Mouse (Mus musculus) liver, embryonic 11.5 days (tissue): ENCODE results near the gene Myo1a. TPM values are rescaled to one million over a fixed set of nuclear protein-coding genes. Genes with fewer than 3 reads are reported as not detected.

Experiments used
- polyA plus RNA-seq: library from polyadenylated mRNA; unstranded; fragments of >200 nt; fragmentation: Nextera tagmentation; extraction: Ambion mirVana; gene quantifications from 2 replicates; pipeline ENCODE4 v1.2.1, GENCODE M21; 2014

The Myo1a gene
- polyA plus RNA-seq, 1 experiment from 2014 or later, result not detected

Other genes starting within 250 kb of the Myo1a start
- 0.32 and 0.39 TPM in 2 replicates for gene Stac3, start 203.5 kb upstream of the Myo1a start, polyA plus RNA-seq
- 34.2 TPM in 2 replicates for gene Ndufa4l2, start 190.2 kb upstream of the Myo1a start, polyA plus RNA-seq
- 261 and 286 TPM in 2 replicates for gene Shmt2, start 182.7 kb upstream of the Myo1a start, polyA plus RNA-seq
- gene Nxph4, start 170.6 kb upstream of the Myo1a start, polyA plus RNA-seq, result 0.56 TPM in 1 of 2 replicates, not detected in the other
- 35.7 and 36.8 TPM in 2 replicates for gene Lrp1, start 84.0 kb upstream of the Myo1a start, polyA plus RNA-seq
- 28.7 TPM in 2 replicates for gene Stat6, start 62.2 kb upstream of the Myo1a start, polyA plus RNA-seq
- gene Nemp1, start 38.3 kb upstream of the Myo1a start, polyA plus RNA-seq, result 10.5 and 11.2 TPM in 2 replicates
- 5.7 and 5.8 TPM in 2 replicates for gene Nab2, start 36.6 kb upstream of the Myo1a start, polyA plus RNA-seq
- 11.2 and 16.0 TPM in 2 replicates for gene Tac2, start 19.3 kb downstream of the Myo1a start, polyA plus RNA-seq
- gene Zbtb39, start 34.4 kb downstream of the Myo1a start, polyA plus RNA-seq, result 2.6 and 2.8 TPM in 2 replicates
- 5.0 TPM in 2 replicates for gene Gpr182, start 46.6 kb downstream of the Myo1a start, polyA plus RNA-seq
- 0.17 and 0.22 TPM in 2 replicates for gene Rdh1, start 54.6 kb downstream of the Myo1a start, polyA plus RNA-seq
- 0.19 and 0.22 TPM in 2 replicates for gene Rdh16f1, start 54.6 kb downstream of the Myo1a start, polyA plus RNA-seq
- not detected in 2 replicates for gene Rdh9, start 71.2 kb downstream of the Myo1a start, polyA plus RNA-seq
- not detected in 2 replicates for gene Rdh16, start 96.0 kb downstream of the Myo1a start, polyA plus RNA-seq
- not detected in 2 replicates for gene Rdh19, start 144.8 kb downstream of the Myo1a start, polyA plus RNA-seq
- gene Rdh16f2, start 161.3 kb downstream of the Myo1a start, polyA plus RNA-seq, result not detected in 2 replicates
- 0.14 TPM in 1 of 2 replicates, not detected in the other for gene Rdh7, start 183.6 kb downstream of the Myo1a start, polyA plus RNA-seq
- not detected in 2 replicates for gene Sdr9c7, start 193.3 kb downstream of the Myo1a start, polyA plus RNA-seq